Mouse (Mus musculus) heart, embryonic 14.5 days (tissue): Measurements from ENCODE around the gene Slc39a5. TPM values are rescaled to one million over a fixed set of nuclear protein-coding genes. Genes with fewer than 3 reads are reported as not detected.

Experiments
- ATAC-seq: fragments of 200-750 bp; cut with Nextera tagmentation; 2 replicates; pipeline ENCODE4 v1.8.0; 2017; ENCODE audit warnings: low read depth, moderate TSS enrichment; ENCODE audit not compliant: insufficient number of reproducible peaks, insufficient read depth, low FRiP score
- H3K27ac ChIP-seq, 2 experiments: fragments of 200-500 bp in 1 of 2; fragments of 300-500 bp in 1 of 2; sonication (generic) in 1 of 2; replicated peaks in 1 of 2; 2 replicates each; pipeline ENCODE4 v1.5.1; 2012 to 2014; ENCODE audit warnings: low read depth in 2 of 2, low read length in 2 of 2, control low read depth in 1 of 2, mild to moderate bottlenecking in 1 of 2, mixed read lengths in 1 of 2; ENCODE audit not compliant: control insufficient read depth in 1 of 2, insufficient read depth in 1 of 2
- H3K27me3 ChIP-seq: fragments of 300-500 bp; sonication (generic); 2 replicates; pipeline ENCODE4 v1.6.1; 2014; ENCODE audit warnings: mild to moderate bottlenecking, low read length, control low read depth; ENCODE audit not compliant: control insufficient read depth, insufficient read depth
- H3K36me3 ChIP-seq: fragments of 300-500 bp; sonication (generic); 2 replicates; pipeline ENCODE4 v1.6.1; 2014; ENCODE audit warnings: mild to moderate bottlenecking, control low read depth, low read length, mixed read lengths; ENCODE audit not compliant: control insufficient read depth, insufficient read depth
- H3K4me1 ChIP-seq, 2 experiments: fragments of 200-500 bp in 1 of 2; fragments of 300-500 bp in 1 of 2; sonication (generic) in 1 of 2; 2 replicates each; pipeline ENCODE4 v1.6.1; 2012 to 2014; ENCODE audit warnings: low read length in 2 of 2, control low read depth in 1 of 2, mixed read lengths in 1 of 2; ENCODE audit not compliant: control insufficient read depth in 2 of 2, insufficient read depth in 2 of 2
- H3K4me2 ChIP-seq: fragments of 300-500 bp; sonication (generic); 2 replicates; pipeline ENCODE4 v1.6.1; 2014; ENCODE audit warnings: mild to moderate bottlenecking, low read length
- H3K4me3 ChIP-seq, 2 experiments: fragments of 200-500 bp in 1 of 2; fragments of 300-500 bp in 1 of 2; sonication (generic) in 1 of 2; 2 replicates each; pipeline ENCODE4 v1.5.1; 2012 to 2014; ENCODE audit warnings: low read length in 2 of 2, mild to moderate bottlenecking in 2 of 2, control low read depth in 1 of 2, low read depth in 1 of 2, moderate library complexity in 1 of 2; ENCODE audit not compliant: control insufficient read depth in 1 of 2, insufficient read depth in 1 of 2
- H3K9ac ChIP-seq: fragments of 300-500 bp; sonication (generic); 2 replicates; pipeline ENCODE4 v1.6.1; 2014; ENCODE audit warnings: mild to moderate bottlenecking, low read length
- H3K9me3 ChIP-seq: fragments of 300-500 bp; sonication (generic); 2 replicates; pipeline ENCODE4 v1.6.1; 2016; ENCODE audit warnings: low read length, control low read depth; ENCODE audit not compliant: control insufficient read depth
- WGBS: fragments of 180-500 bp; shearing (Covaris S2); extraction: QIAGEN DNeasy Blood & Tissue Kit; methylation state at CpG from one replicate; pipeline ENCODE4 v1.1.7; 2014; 5-methylcytosine and 5-hydroxymethylcytosine counted together
- polyA plus RNA-seq: library from polyadenylated mRNA; unstranded; fragments of >200 nt; fragmentation: Nextera tagmentation; extraction: Ambion mirVana; gene quantifications from 2 replicates; pipeline ENCODE4 v1.2.1, GENCODE M21; 2014

Slc39a5 gene
- not detected in 2 replicates for polyA plus RNA-seq

DNA sequence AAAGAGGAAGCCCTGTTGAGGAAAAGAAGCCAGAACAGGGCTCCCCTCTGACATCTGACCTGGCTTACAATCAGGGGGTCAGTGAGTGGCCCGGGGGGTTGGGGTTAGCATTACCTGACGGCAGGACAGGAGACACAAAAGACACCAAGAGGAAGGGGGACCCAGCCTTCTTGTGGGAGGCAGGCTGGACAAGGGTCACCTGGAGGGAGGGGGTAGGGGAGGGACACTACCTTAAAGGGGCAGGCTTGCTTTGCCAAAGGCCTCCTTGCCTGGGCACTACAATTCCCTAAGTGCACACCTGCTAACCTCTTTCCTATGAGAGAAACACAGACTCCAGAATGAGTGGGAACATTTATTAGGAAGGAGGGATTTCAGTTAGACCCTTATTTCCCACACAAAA lies at the start of gene Slc39a5:
Gene Slc39a5, minus strand, starts transcription at position 174 of the 400 bp plus-strand sequence.
- Histone ChIP-seq H3K27me3 (no peaks in the 10 kb centered on the region), H3K36me3 (peaks cover 14% of the 10 kb centered on the region), H3K4me1 (no peaks in the 10 kb centered on the region), H3K27ac (no peak within 1 kb of the TSS), H3K4me2 (no peak within 1 kb of the TSS), H3K9ac (no peak within 1 kb of the TSS), H3K9me3 (no peaks in the 10 kb centered on the region), H3K4me3 (no peak within 1 kb of the TSS)
- WGBS: 33% methylated on average over 2 of the region's 2 CpGs
- no peak for ATAC-seq

DNA sequence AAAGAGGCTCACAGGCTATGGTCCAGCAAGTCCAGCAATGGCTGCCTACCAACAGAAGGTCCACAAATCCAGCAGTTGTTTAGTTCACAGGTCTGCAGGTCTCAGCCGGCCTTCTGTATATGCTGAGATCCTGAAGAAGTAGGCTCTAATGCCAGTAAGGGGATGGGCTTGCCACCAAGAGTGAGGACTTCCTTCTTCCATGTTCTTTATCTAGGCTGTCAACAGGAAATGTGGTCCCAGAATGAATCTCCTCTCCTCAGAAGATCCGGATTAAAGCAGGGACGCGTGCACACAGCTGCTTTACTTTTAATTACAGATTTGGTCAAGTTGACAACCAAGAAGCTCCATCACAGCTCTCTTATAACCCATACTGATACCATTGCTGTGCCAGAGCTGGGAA lies 44.4 kb upstream of the Slc39a5 start:
- H3K4me3 ChIP-seq: no peak overlapping the region
- H3K27ac ChIP-seq: no peak overlapping the region
- no peaks in the 10 kb centered on the region for H3K27me3 ChIP-seq
- ATAC-seq: no peak
- H3K9me3 ChIP-seq: no peaks in the 10 kb centered on the region
- no peaks in the 10 kb centered on the region for H3K4me1 ChIP-seq
- no peak overlapping the region for H3K9ac ChIP-seq
- H3K4me2 ChIP-seq: no peak overlapping the region
- WGBS: 65% methylated on average over 4 of the region's 4 CpGs
- H3K36me3 ChIP-seq: peaks cover 14% of the 10 kb centered on the region

DNA sequence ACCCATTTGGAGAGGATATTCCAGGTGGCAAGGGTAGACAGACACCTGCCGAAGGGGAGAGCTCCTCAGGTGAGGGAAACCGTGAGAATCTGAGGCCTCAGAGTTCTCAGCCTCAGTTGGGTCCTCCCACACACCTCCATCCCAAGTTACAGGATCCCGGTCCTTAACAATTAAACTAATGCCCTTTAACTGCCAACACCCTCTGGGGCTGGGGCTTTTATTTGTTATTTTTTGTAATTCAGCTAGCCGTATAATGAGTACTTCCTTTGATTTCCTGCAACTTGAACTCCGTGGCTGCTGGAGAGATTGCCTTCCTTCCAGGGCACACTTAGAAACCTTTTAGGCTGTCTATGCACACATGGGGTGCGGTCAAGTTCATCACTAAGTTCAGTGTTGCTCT lies 43.3 kb upstream of the Slc39a5 start:
- Histone ChIP-seq H3K4me1 (no peaks in the 10 kb centered on the region), H3K9me3 (no peaks in the 10 kb centered on the region), H3K4me3 (no peak overlapping the region), H3K27me3 (no peaks in the 10 kb centered on the region), H3K27ac (no peak overlapping the region), H3K36me3 (peaks cover 24% of the 10 kb centered on the region), H3K9ac (no peak overlapping the region), H3K4me2 (no peak overlapping the region)
- WGBS: 63% methylated on average over 6 of the region's 6 CpGs
- no peak for ATAC-seq

DNA sequence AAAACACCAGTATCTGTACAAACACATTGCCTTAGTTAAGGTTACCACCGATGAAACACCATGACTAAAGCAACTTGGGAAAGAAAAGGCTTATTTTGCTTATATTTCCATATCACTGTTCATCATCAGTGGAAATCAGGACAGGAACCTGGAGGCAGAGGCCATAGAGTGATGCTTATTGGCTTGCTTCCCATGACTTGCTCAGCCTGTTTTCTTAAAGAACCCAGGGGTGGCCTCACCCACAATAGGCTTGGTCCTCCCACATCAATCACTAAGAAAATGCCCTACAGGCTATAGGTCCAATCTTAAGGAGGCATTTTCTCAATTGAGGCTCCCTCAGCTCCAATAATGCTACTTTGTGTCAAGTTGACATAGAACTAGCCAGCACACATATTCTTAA lies 41.7 kb upstream of the Slc39a5 start:
- Histone ChIP-seq H3K36me3 (peaks cover 40% of the 10 kb centered on the region), H3K4me3 (no peak overlapping the region), H3K9me3 (no peaks in the 10 kb centered on the region), H3K4me2 (no peak overlapping the region), H3K27me3 (no peaks in the 10 kb centered on the region), H3K4me1 (no peaks in the 10 kb centered on the region), H3K9ac (no peak overlapping the region), H3K27ac (no peak overlapping the region)
- WGBS: 84% methylated on average over 1 of the region's 1 CpGs
- ATAC-seq: no peak

DNA sequence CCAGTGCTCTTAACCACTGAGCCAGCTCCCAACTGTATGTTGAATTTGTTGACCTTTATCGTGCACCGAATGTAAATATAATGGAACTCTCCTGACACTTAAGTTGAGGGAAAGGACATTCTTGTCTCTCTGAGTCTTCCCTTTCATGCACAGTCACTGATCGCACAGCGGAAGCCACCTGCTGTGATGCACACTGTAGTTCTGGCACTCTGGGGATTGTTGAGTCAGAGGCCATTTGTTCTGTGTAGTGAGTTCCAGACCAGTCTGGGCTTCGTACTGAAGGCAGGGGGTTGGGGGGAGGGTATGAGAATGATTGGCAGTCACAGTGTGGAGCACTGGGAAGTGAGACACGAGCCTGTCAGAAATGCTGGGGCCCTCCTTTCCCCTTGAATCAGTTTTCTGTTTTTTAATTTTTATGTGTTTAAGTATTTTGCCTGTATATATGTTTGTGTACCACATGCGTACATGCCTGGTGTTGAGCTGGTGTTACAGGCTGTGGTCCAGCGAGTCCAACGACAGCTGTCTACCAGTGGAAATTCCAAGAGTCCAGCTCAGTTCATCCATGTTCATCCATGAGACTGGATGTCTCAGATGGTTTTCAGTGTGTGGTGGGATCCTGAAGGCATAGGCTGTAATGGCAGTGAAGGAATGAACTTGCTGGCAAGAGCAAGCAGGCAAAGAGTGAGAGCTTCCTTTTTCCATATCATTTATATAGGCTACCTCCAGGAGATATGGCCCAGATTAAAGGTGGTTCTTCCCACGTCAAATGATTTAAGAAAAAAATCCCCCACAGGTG lies 40.5 kb upstream of the Slc39a5 start:
- Histone ChIP-seq H3K27ac (no peak overlapping the region), H3K4me1 (no peaks in the 10 kb centered on the region), H3K27me3 (no peaks in the 10 kb centered on the region), H3K36me3 (peaks cover 52% of the 10 kb centered on the region), H3K4me2 (no peak overlapping the region), H3K9me3 (no peaks in the 10 kb centered on the region), H3K4me3 (no peak overlapping the region), H3K9ac (no peak overlapping the region)
- no peak for ATAC-seq
- WGBS: 90% methylated on average over 10 of the region's 10 CpGs

DNA sequence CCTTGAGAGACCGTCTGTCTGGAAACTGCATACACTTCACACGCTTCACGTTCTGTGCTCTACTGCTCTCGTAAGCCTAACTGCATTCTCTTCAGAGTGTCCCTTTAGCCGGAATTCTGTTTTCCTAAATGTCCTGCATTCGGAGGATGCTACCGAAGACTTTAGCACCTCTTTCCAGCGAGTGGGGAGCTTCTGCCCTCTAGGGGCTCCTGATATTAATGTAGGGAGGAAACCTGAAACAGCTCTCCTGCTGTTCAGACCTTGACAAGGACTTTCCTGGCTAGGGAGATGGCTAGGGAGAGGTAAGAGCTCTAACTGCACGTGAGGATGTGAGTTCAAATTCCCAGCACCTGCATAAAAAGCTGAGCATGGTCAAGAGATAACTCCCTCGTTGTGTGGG lies 39.4 kb upstream of the Slc39a5 start:
- Histone ChIP-seq H3K27ac (no peak overlapping the region), H3K36me3 (peaks cover 64% of the 10 kb centered on the region), H3K4me3 (no peak overlapping the region), H3K9me3 (no peaks in the 10 kb centered on the region), H3K9ac (no peak overlapping the region), H3K27me3 (no peaks in the 10 kb centered on the region), H3K4me2 (no peak overlapping the region), H3K4me1 (peaks cover 4 to 6% of the 10 kb centered on the region in 2 experiments)
- WGBS: 59% methylated on average over 10 of the region's 10 CpGs
- no peak for ATAC-seq

DNA sequence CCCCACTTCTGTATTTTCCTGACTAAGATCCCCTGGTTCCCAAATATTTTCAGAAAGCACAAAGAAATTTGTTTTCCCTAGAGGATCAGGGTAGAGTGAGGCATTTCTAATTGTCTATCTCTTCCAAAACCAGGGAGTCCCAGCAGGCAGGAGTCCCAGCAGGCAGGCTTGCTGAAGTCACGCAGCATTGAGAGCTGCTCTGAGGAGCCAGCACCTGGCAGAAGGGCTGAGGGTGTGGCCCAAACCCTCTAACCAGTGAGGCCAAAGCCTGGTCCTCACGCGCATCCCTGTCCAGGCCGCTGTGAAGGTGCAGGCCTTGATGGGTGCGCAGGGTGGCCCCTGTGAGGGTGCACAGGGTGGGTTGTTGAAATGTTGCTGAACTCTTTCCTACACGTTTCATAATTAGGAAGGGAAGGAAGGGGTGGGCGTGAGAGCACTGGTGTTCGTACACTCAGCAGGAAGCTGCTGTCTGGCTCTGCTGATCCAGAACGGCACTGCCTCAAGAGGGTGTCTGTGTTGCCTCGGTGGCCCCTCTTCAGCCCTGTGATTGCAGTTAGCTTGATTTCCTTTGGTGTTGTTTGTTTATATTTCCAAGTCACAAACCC lies 37.7 kb upstream of the Slc39a5 start:
- H3K9me3 ChIP-seq: no peaks in the 10 kb centered on the region

More for the DNA sequence above, 37.7 kb upstream of the Slc39a5 start:
- Histone ChIP-seq H3K27me3 (no peaks in the 10 kb centered on the region), H3K4me2 (no peak overlapping the region), H3K9ac (no peak overlapping the region), H3K4me1 (peaks cover 7 to 10% of the 10 kb centered on the region in 2 experiments), H3K4me3 (no peak overlapping the region), H3K27ac (no peak overlapping the region), H3K36me3 (peaks cover 76% of the 10 kb centered on the region)
- WGBS: 66% methylated on average over 10 of the region's 10 CpGs
- no peak for ATAC-seq
